Mouse (Mus musculus) ES-E14 (cell line): ENCODE results near the gene Rab5c.

ENCODE experiments used
- CHD2 ChIP-seq: IDR thresholded peaks from 2 replicates; pipeline ENCODE4 v1.6.1; 2014; ENCODE audit warnings: mild to moderate bottlenecking, low read depth, low read length, inconsistent platforms
- MAFK ChIP-seq: IDR thresholded peaks from 2 replicates; pipeline ENCODE4 v1.6.1; 2014; ENCODE audit warnings: mild to moderate bottlenecking, low read depth, low read length, inconsistent platforms; ENCODE audit not compliant: insufficient read depth
- ZC3H11A ChIP-seq: IDR thresholded peaks from 2 replicates; pipeline ENCODE4 v1.6.1; 2012; ENCODE audit warnings: low read depth, mild to moderate bottlenecking, inconsistent platforms, low read length, borderline replicate concordance
- ZNF384 ChIP-seq: IDR thresholded peaks from 2 replicates; pipeline ENCODE4 v1.6.1; 2012; ENCODE audit warnings: low read depth, low read length, inconsistent platforms

GRCm38 (mm10) chr11:100709201-100709810 is 28.7 kb downstream of the Rab5c start:
- TF ChIP-seq MAFK (no peak), ZNF384 (no peak), ZC3H11A (no peak), CHD2 (no peak)
